In the genomic region with DNA sequence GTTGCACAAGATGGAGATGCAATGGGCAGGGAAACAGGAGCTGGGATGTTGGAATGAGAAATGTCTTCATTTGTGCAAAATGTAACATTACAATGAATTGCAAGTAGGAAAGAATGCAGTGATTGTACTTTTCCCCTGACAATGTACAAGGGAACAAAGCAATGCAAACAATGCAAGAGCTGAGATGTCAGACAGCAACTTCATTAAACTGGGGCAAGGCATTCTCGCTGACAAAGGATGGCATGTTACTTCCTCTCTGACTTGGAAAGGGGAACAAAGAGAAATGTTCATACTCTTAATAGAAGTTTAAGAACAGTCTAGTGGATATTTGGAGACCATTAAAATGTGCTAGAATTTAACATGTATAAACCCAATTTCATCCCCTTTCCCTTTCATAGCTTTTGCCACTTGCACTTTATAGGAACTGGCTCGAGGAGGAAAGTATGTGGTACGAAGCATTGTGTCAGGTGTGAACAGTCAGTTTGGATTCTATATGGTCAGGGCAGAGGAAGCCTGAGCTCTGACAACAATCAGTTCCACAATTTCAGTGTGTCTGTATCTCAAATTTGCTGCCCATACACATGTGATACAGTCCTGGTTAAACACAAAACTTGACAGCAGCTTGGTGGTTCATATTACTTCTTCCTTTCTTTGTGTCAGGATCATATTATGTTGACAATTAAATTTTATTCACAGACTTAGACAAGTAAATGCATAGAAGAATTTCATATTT, we compare ENCODE assay signal across 26 mouse cellular contexts.
DNase-seq lines count a peak whose midpoint lies in the region; ATAC-seq and TF ChIP-seq lines count a peak whose summit lies in the region.
"Had no signal": no experiment of that assay in that cellular context is flagged by ENCODE, and none has a peak within 500 bp of the region (broad histone marks: within the 10 kb centered on the region; RNA-seq: fewer than 3 reads in every experiment).

No protein-coding gene starts in this region.

- no peak for ATAC-seq in liver, embryonic 11.5 days (replicated peaks; ENCODE audit: low FRiP score)
- ATAC-seq in megakaryocyte, adult 5-6 weeks (ENCODE audit: poor library complexity, severe bottlenecking): peak; percentile 90
- ATAC-seq: intestine, postnatal 0 days; midbrain, embryonic 16.5 days had no signal

- H3K27ac ChIP-seq in liver, adult 2 months (replicated peaks; ENCODE audit: insufficient read depth, low read depth, low read length): no peak overlapping the region
- H3K27ac ChIP-seq in liver, embryonic 11.5 days (ENCODE audit: low read depth, low read length): no peak overlapping the region
- H3K27ac ChIP-seq in bone marrow macrophage, adult 2 months (ENCODE audit: insufficient read depth, low read depth, low read length): peak overlapping the region; percentile 91
- H3K27ac ChIP-seq: embryonic facial prominence, embryonic 13.5 days; forebrain, embryonic 13.5 days; heart, embryonic 10.5 days; hindbrain, embryonic 10.5 days; liver, embryonic 15.5 days; midbrain, embryonic 10.5 days; neural tube, embryonic 13.5 days had no signal

- H3K4me2 ChIP-seq in liver, embryonic 11.5 days: no peak overlapping the region
- H3K4me2 ChIP-seq: embryonic facial prominence, embryonic 13.5 days; forebrain, embryonic 13.5 days; liver, embryonic 15.5 days; neural tube, embryonic 13.5 days had no signal

- H3K79me2 ChIP-seq in liver, adult 2 months (ENCODE audit: control insufficient read depth, insufficient read depth, low read length): no peaks in the 10 kb centered on the region

- intact Hi-C loops in heart, postnatal 36 days (cut with DNase I): no loop called here
- intact Hi-C loops in left cerebral cortex, postnatal 10 days (cut with DNase I): no loop called here

- no peaks in the 10 kb centered on the region for H3K4me1 ChIP-seq in liver, adult 2 months (ENCODE audit: control insufficient read depth, insufficient read depth, low read length)
- H3K4me1 ChIP-seq in liver, embryonic 11.5 days (replicated peaks; ENCODE audit: control insufficient read depth, insufficient read depth, low read length): no peaks in the 10 kb centered on the region
- peaks cover 19% of the 10 kb centered on the region for H3K4me1 ChIP-seq in bone marrow macrophage, adult 2 months (ENCODE audit: control insufficient read depth, insufficient read depth, low read length)
- H3K4me1 ChIP-seq: embryonic facial prominence, embryonic 13.5 days; heart, embryonic 10.5 days; liver, embryonic 15.5 days; neural tube, embryonic 13.5 days had no signal

- no peaks in the 10 kb centered on the region for H3K27me3 ChIP-seq in liver, adult 2 months (ENCODE audit: control insufficient read depth, insufficient read depth, low read length)
- no peaks in the 10 kb centered on the region for H3K27me3 ChIP-seq in liver, embryonic 11.5 days (replicated peaks; ENCODE audit: control insufficient read depth, insufficient read depth, low read length)
- H3K27me3 ChIP-seq: embryonic facial prominence, embryonic 13.5 days; forebrain, embryonic 13.5 days; liver, embryonic 15.5 days; neural tube, embryonic 13.5 days had no signal

- no peak for TF ChIP-seq POLR2A in liver, adult 2 months (IDR thresholded peaks at IDR 0.05; ENCODE audit: extremely low read depth, insufficient read depth, low read length)
- TF ChIP-seq POLR2A in bone marrow macrophage, adult 2 months (IDR thresholded peaks at IDR 0.05; ENCODE audit: borderline replicate concordance, low read depth, low read length): no peak

- no peak overlapping the region for H3K9ac ChIP-seq in liver, adult 2 months (ENCODE audit: low read depth, low read length)
- H3K9ac ChIP-seq in liver, embryonic 11.5 days (ENCODE audit: low read depth, low read length): no peak overlapping the region
- H3K9ac ChIP-seq: embryonic facial prominence, embryonic 13.5 days; forebrain, embryonic 13.5 days; liver, embryonic 15.5 days; neural tube, embryonic 13.5 days had no signal

- H3K9me3 ChIP-seq in liver, embryonic 11.5 days (ENCODE audit: control insufficient read depth, low read length): no peaks in the 10 kb centered on the region
- H3K9me3 ChIP-seq: embryonic facial prominence, embryonic 13.5 days; forebrain, embryonic 13.5 days; G1E; heart, embryonic 10.5 days; hindbrain, embryonic 10.5 days; liver, embryonic 15.5 days; midbrain, embryonic 10.5 days; neural tube, embryonic 13.5 days had no signal

- no peaks in the 10 kb centered on the region for H3K36me3 ChIP-seq in liver, adult 2 months (ENCODE audit: control insufficient read depth, insufficient read depth, low read length)
- H3K36me3 ChIP-seq in liver, embryonic 11.5 days (ENCODE audit: control insufficient read depth, insufficient read depth, low read length): no peaks in the 10 kb centered on the region
- H3K36me3 ChIP-seq: embryonic facial prominence, embryonic 13.5 days; G1E; heart, embryonic 10.5 days; hindbrain, embryonic 10.5 days; liver, embryonic 15.5 days; midbrain, embryonic 10.5 days; neural tube, embryonic 13.5 days had no signal

- WGBS in liver, adult 2 months: 70% methylated on average over 3 of the region's 3 CpGs
- WGBS in liver, embryonic 11.5 days: 62% methylated on average over 3 of the region's 3 CpGs

- no peak overlapping the region for H3K4me3 ChIP-seq in liver, adult 2 months (ENCODE audit: insufficient read depth, low read depth, low read length)
- H3K4me3 ChIP-seq in liver, embryonic 11.5 days (ENCODE audit: low read depth, low read length): no peak overlapping the region
- peak overlapping the region; percentile 11; the same call in 1 of the 2 replicates for H3K4me3 ChIP-seq in bone marrow macrophage, adult 2 months (ENCODE audit: insufficient read depth, low read length)
- H3K4me3 ChIP-seq: embryonic facial prominence, embryonic 13.5 days; forebrain, embryonic 13.5 days; heart, embryonic 10.5 days; hindbrain, embryonic 10.5 days; liver, embryonic 15.5 days; midbrain, embryonic 10.5 days; myocyte; neural tube, embryonic 13.5 days had no signal

- DNase-seq in liver, adult 2 months (ENCODE audit: extremely low read depth, low read depth, low spot score): peak; percentile 10
- no peak for DNase-seq in liver, embryonic 11.5 days (ENCODE audit: low spot score)
- DNase-seq in heart, postnatal 36 days: no peak
- DNase-seq in left cerebral cortex, postnatal 10 days (ENCODE audit: extremely low spot score in 1 of 2, low spot score in 2 of 2): no peak
- DNase-seq in spleen, postnatal 10 days (ENCODE audit: low spot score in 2 of 2): no peak
- DNase-seq: adrenal gland, postnatal 14 days; cerebellum, adult 9-10 months; kidney, postnatal 25 days; layer of hippocampus, postnatal 36 days; right cerebral cortex, adult 18-20 months; right cerebral cortex, postnatal 4 days; thymus, adult 18-20 months; thymus, postnatal 4 days had no signal

- TF ChIP-seq CTCF in liver, adult 2 months (IDR thresholded peaks at IDR 0.05; ENCODE audit: low read depth, low read length): no peak
- no peak for TF ChIP-seq CTCF in bone marrow macrophage, adult 2 months (IDR thresholded peaks at IDR 0.05; ENCODE audit: low read depth, low read length)
